Comparison of ENCODE assay signal across 10 mouse cellular contexts in the genomic region with DNA sequence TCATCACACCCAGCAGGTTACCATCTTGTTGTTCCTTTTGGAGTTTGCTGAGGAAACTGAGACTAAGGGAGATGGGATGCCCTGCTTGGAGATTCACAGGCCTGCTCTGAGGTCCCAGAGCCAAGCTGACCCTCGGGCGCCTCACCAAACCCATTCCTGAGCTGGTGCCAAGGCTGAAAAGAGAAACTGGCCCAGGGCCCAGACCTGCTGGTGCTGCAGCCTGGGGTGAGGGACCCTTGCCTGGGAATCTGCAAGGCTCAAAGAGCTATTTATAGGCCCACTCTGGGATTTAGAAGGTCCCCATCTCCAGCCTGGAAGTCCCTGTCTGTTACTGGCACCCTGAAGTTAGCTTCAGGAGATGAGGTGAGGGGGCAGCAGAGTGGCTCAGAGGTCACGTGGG. TPM values are rescaled to one million over a fixed set of nuclear protein-coding genes. Genes with fewer than 3 reads are reported as not detected.
A peak's percentile ranks its signal among the peaks of the same experiment; 100 is the strongest.
DNase-seq lines count a peak whose midpoint lies in the region; ATAC-seq and TF ChIP-seq lines count a peak whose summit lies in the region.
"Had no signal": no experiment of that assay in that cellular context is flagged by ENCODE, and none has a peak within 500 bp of the region (broad histone marks: within the 10 kb centered on the region; RNA-seq: fewer than 3 reads in every experiment).

No protein-coding gene starts in this region.

- H3K4me1 ChIP-seq in hindbrain, postnatal 0 days (ENCODE audit: insufficient read depth, low read length): peaks cover 14% of the 10 kb centered on the region
- peaks cover 30% of the 10 kb centered on the region for H3K4me1 ChIP-seq in liver, embryonic 12.5 days

- no peak overlapping the region for H3K4me3 ChIP-seq in hindbrain, postnatal 0 days (ENCODE audit: low read length)
- H3K4me3 ChIP-seq in liver, embryonic 12.5 days: no peak overlapping the region
- H3K4me3 ChIP-seq: liver, embryonic 15.5 days had no signal

- H3K27ac ChIP-seq in hindbrain, postnatal 0 days: peak overlapping the region; percentile 71
- no peak overlapping the region for H3K27ac ChIP-seq in liver, embryonic 12.5 days
- H3K27ac ChIP-seq: liver, embryonic 15.5 days had no signal

- 34% methylated on average over 3 of the region's 3 CpGs for WGBS in hindbrain, postnatal 0 days
- 60% methylated on average over 3 of the region's 3 CpGs for WGBS in liver, embryonic 12.5 days (ENCODE audit: insufficient replicate concordance)

- 0 out of 2 replicates have a peak overlapping the region, but pooled peaks have one; percentile 7 for H3K4me2 ChIP-seq in hindbrain, postnatal 0 days (ENCODE audit: low read depth, low read length)
- no peak overlapping the region for H3K4me2 ChIP-seq in liver, embryonic 12.5 days
- H3K4me2 ChIP-seq: liver, embryonic 15.5 days had no signal

- no peak for TF ChIP-seq CTCF in hindbrain, postnatal 0 days (IDR thresholded peaks at IDR 0.05; ENCODE audit: low read depth)

- no peak overlapping the region for H3K9ac ChIP-seq in hindbrain, postnatal 0 days (replicated peaks; ENCODE audit: low read length)
- H3K9ac ChIP-seq in liver, embryonic 12.5 days: no peak overlapping the region
- H3K9ac ChIP-seq: liver, embryonic 15.5 days had no signal

- DNase-seq in layer of hippocampus, adult 11-12 months (ENCODE audit: low spot score): peak; percentile 65
- no peak for DNase-seq in layer of hippocampus, adult 9-10 months (ENCODE audit: low spot score)
- DNase-seq in adrenal gland, adult 2 months: peak; percentile 81
- peak; percentile 74 for DNase-seq in gastrocnemius, adult 18-20 months (ENCODE audit: low spot score)
- DNase-seq in hindbrain, postnatal 0 days (ENCODE audit: low spot score): peak; percentile 74
- DNase-seq in ovary, postnatal 14 days (ENCODE audit: low spot score): peak; percentile 31

- peaks cover 9% of the 10 kb centered on the region; the same call in 1 of the 2 replicates for H3K36me3 ChIP-seq in hindbrain, postnatal 0 days (ENCODE audit: insufficient read depth, low read length)
- peaks cover 13% of the 10 kb centered on the region for H3K36me3 ChIP-seq in liver, embryonic 12.5 days

- no peaks in the 10 kb centered on the region for H3K27me3 ChIP-seq in hindbrain, postnatal 0 days (ENCODE audit: insufficient read depth, low read length)
- peaks cover 27% of the 10 kb centered on the region for H3K27me3 ChIP-seq in liver, embryonic 12.5 days (replicated peaks)

- H3K9me3 ChIP-seq in hindbrain, postnatal 0 days (ENCODE audit: low read length): no peaks in the 10 kb centered on the region
- no peaks in the 10 kb centered on the region for H3K9me3 ChIP-seq in liver, embryonic 12.5 days (replicated peaks)
- H3K9me3 ChIP-seq: liver, embryonic 15.5 days had no signal

- no peak for ATAC-seq in hindbrain, postnatal 0 days
- no peak for ATAC-seq in monocyte, adult 5-6 weeks (replicated peaks; ENCODE audit: insufficient number of reproducible peaks, low FRiP score, low TSS enrichment, poor library complexity, severe bottlenecking)
- ATAC-seq in liver, embryonic 12.5 days: no peak

RNA-seq across cellular contexts. Expression of a gene that starts 2.7 kb away (rescaled TPM):
- 10 to 100 TPM; 19.1 to 20.0 TPM for total RNA-seq in adrenal gland, adult 2 months (2021)
- 11.9 and 12.4 TPM in 2 replicates for polyA plus RNA-seq in adrenal gland, adult 2 months (2012; rRNA removed)
- total RNA-seq in gastrocnemius, adult 18-20 months (2021): 1 to 10 TPM; 4.5 to 4.9 TPM
- 6.1 and 9.4 TPM in 2 replicates for total RNA-seq in hindbrain, postnatal 0 days (2014; rRNA removed)
- 48.5 and 50.2 TPM in 2 replicates for polyA plus RNA-seq in hindbrain, postnatal 0 days (2015; fragmentation: Nextera tagmentation; extraction: Ambion mirVana)
- 6.0 to 12.0 TPM (median 11.1 TPM) in 3 replicates for total RNA-seq in monocyte, adult 5-6 weeks (2017)
- 30.9 and 33.0 TPM in 2 replicates for polyA plus RNA-seq in liver, embryonic 12.5 days (2016; fragmentation: Nextera tagmentation; extraction: Ambion mirVana)

RNA-seq across cellular contexts. Expression of a gene that starts 7.8 kb away (rescaled TPM):
- under 1 TPM; 0.24 to 0.26 TPM for total RNA-seq in adrenal gland, adult 2 months (2021)
- polyA plus RNA-seq in adrenal gland, adult 2 months (2012; rRNA removed): 0.89 and 1.3 TPM in 2 replicates
- total RNA-seq in gastrocnemius, adult 18-20 months (2021): not detected
- 429 and 473 TPM in 2 replicates for total RNA-seq in hindbrain, postnatal 0 days (2014; rRNA removed)
- polyA plus RNA-seq in hindbrain, postnatal 0 days (2015; fragmentation: Nextera tagmentation; extraction: Ambion mirVana): 155 and 183 TPM in 2 replicates
- not detected in 3 replicates for total RNA-seq in monocyte, adult 5-6 weeks (2017)
- polyA plus RNA-seq in liver, embryonic 12.5 days (2016; fragmentation: Nextera tagmentation; extraction: Ambion mirVana): not detected in 2 replicates

RNA-seq across cellular contexts. Expression of a gene that starts 10.5 kb away (rescaled TPM):
- total RNA-seq in adrenal gland, adult 2 months (2021): 10 to 100 TPM; 15.4 to 18.0 TPM
- polyA plus RNA-seq in adrenal gland, adult 2 months (2012; rRNA removed): 13.6 and 16.6 TPM in 2 replicates
- 1 to 10 TPM; 7.4 to 9.1 TPM for total RNA-seq in gastrocnemius, adult 18-20 months (2021)
- total RNA-seq in hindbrain, postnatal 0 days (2014; rRNA removed): 13.8 and 20.5 TPM in 2 replicates
- 8.4 and 9.7 TPM in 2 replicates for polyA plus RNA-seq in hindbrain, postnatal 0 days (2015; fragmentation: Nextera tagmentation; extraction: Ambion mirVana)
- 12.5 to 17.9 TPM (median 17.8 TPM) in 3 replicates for total RNA-seq in monocyte, adult 5-6 weeks (2017)
- 9.6 and 9.8 TPM in 2 replicates for polyA plus RNA-seq in liver, embryonic 12.5 days (2016; fragmentation: Nextera tagmentation; extraction: Ambion mirVana)

RNA-seq across cellular contexts. Expression of a gene that starts 10.9 kb away (rescaled TPM):
- total RNA-seq in adrenal gland, adult 2 months (2021): 10 to 100 TPM; 57.1 to 57.8 TPM
- 70.4 and 84.8 TPM in 2 replicates for polyA plus RNA-seq in adrenal gland, adult 2 months (2012; rRNA removed)
- 10 to 100 TPM; 13.4 to 15.0 TPM for total RNA-seq in gastrocnemius, adult 18-20 months (2021)
- 71.4 and 74.0 TPM in 2 replicates for total RNA-seq in hindbrain, postnatal 0 days (2014; rRNA removed)
- polyA plus RNA-seq in hindbrain, postnatal 0 days (2015; fragmentation: Nextera tagmentation; extraction: Ambion mirVana): 47.5 and 55.0 TPM in 2 replicates
- 60.6 to 63.2 TPM (median 61.3 TPM) in 3 replicates for total RNA-seq in monocyte, adult 5-6 weeks (2017)
- polyA plus RNA-seq in liver, embryonic 12.5 days (2016; fragmentation: Nextera tagmentation; extraction: Ambion mirVana): 25.1 and 28.8 TPM in 2 replicates

RNA-seq across cellular contexts. Expression of a gene that starts 11.1 kb away (rescaled TPM):
- total RNA-seq in adrenal gland, adult 2 months (2021): under 1 TPM; 0.45 to 0.63 TPM
- polyA plus RNA-seq in adrenal gland, adult 2 months (2012; rRNA removed): 1.5 and 2.2 TPM in 2 replicates
- total RNA-seq in gastrocnemius, adult 18-20 months (2021): under 1 TPM; 0.23 to 0.28 TPM
- 0.40 and 0.52 TPM in 2 replicates for total RNA-seq in hindbrain, postnatal 0 days (2014; rRNA removed)
- polyA plus RNA-seq in hindbrain, postnatal 0 days (2015; fragmentation: Nextera tagmentation; extraction: Ambion mirVana): 0.90 and 1.1 TPM in 2 replicates
- 0.78 to 1.5 TPM in 2 of 3 replicates, not detected in the other for total RNA-seq in monocyte, adult 5-6 weeks (2017)
- 0.23 and 0.36 TPM in 2 replicates for polyA plus RNA-seq in liver, embryonic 12.5 days (2016; fragmentation: Nextera tagmentation; extraction: Ambion mirVana)
- polyA plus RNA-seq: liver, embryonic 15.5 days; stomach, embryonic 14.5 days had no signal

Comparison
In these comparisons a context has a peak if more than half of its experiments do, and no peak if none do; other contexts are left out.
1. RNA of a gene that starts 7.8 kb away (total RNA-seq): 429 to 473 TPM in hindbrain, postnatal 0 days; 0.24 to 0.26 TPM in adrenal gland, adult 2 months, not detected in gastrocnemius, adult 18-20 months and not detected in monocyte, adult 5-6 weeks; every median in the first group is over 100 times any median in the second.